Mouse (Mus musculus) left cerebral cortex, postnatal 10 days (tissue): ENCODE measurements around the gene Ada. TPM values are rescaled to one million over a fixed set of nuclear protein-coding genes. Genes with fewer than 3 reads are reported as not detected.

Experiments
- DNase-seq, 2 experiments: peaks; one replicate each; pipeline ENCODE4 v3.0.0; 2021 to 2022; ENCODE audit warnings: low spot score in 2 of 2, mixed read lengths in 1 of 2; ENCODE audit errors: extremely low spot score in 1 of 2
- intact Hi-C: fragments of 180-260 bp; cut with DNase I; formaldehyde crosslinking; loops from one replicate; pipeline ENCODE4 v1.15.1; 2025
- total RNA-seq, 2 experiments: library from RNA; stranded (reverse); gene quantifications; 2 replicates each; pipeline ENCODE4 v1.2.3; 2021

Ada gene
- total RNA-seq, 2 experiments from 2014 or later: 3.7 to 3.8 TPM

DNA sequence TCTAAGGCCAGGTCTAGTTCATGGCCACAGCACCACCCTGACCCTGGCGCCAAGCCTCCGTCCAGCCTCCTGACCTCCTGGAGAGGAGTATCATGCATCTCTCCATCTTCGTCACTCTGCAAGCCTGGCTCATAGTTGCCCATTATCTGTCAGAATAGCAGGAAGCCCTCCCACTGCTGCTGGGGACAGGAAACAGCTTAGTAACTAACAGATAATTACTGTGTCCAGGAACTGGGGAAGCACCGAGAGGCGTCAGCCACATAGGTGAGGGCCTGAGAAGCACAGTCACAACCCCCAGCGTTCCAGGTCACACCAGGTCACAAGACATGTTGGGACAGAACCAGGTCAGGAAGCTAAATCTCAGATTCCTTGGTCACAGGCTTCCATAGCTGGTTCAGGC lies 6.7 kb downstream of the Ada start:
- intact Hi-C loops: no loop called here
- DNase-seq: no peak

DNA sequence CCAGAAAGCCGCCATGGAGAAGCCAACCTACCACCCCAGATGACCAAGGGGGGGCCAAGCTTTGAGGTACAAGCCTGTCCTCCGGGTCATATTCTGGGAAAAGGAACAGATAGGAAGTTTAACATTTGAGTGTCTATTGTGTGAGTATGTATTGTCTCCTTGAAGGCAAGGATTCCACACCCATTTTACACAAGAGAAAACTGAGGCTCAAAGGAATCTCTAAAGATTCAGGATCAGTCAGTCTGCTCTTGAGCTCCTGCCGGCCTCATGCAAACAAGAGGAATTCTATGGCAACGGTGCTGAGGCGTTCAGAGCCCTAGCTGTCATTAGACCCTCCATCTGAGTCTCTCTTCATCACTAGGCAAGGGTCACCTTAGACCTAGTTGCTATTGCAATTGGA lies 7.4 kb downstream of the Ada start:
- no peak for DNase-seq
- intact Hi-C loops: no loop called here

DNA sequence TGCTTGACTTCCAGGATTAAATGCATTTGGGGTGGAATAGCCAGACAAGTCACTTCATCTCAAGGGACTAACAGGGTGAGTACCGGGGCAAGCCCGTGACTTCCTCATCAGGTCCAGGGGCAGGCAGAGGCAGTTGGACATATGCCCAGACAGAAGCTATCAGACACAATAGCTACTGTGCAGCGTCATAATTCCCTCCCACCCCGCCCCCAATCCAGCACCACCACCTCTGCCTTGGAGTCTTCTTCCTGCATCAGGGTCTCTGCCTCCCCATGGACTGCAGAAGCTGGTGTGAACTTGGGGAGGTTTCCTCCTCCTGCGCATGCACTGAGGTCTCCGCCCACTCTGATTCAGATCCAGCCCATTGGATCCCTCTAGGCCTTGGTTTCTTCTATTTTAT lies 14.1 kb downstream of the Ada start:
- intact Hi-C loops: no loop called here

DNA sequence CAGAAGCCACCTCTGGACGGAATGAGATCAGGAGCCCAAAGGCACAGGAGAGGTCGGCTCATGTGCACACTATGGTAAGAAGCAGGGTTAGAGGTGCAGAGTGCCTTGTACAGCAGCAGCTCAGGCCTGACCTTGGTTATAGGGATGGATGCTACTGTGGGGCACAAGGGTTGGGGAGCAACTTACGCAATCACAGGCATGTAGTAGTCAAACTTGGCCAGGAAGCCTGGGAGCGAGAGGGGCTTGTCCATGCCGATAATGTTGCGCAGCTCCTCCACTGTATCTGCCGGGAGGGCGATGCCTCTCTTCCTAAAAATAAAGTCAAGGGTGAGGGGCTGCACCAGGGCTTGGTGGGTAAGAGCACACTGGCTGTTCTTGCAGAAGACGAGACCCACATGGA lies 14.9 kb downstream of the Ada start:
- intact Hi-C loops: no loop called here
- DNase-seq: no peak

More for the DNA sequence above, 14.1 kb downstream of the Ada start:
- peak in 1 of 2 experiments; percentile 61 for DNase-seq

DNA sequence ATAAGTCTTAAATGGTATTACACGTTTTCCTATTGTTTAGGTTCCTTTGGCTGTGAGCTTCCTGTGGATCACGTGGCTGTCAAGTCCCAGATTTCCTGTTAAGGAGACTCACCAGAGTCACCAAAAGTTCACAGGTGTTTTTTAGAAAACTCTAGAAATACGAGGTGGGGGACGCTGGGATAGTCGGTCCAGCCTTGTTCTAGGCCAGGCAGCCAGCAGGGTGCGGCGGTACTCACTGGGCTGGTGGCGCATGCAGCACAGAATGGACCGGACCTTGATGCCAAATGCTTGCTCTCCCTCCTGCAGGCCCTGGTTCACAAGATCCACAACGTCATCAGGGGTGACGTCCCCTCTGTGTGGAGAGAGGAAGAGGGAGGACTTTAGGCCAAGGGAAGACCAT lies 18.0 kb downstream of the Ada start:
- intact Hi-C loops: no loop called here
- DNase-seq: no peak

DNA sequence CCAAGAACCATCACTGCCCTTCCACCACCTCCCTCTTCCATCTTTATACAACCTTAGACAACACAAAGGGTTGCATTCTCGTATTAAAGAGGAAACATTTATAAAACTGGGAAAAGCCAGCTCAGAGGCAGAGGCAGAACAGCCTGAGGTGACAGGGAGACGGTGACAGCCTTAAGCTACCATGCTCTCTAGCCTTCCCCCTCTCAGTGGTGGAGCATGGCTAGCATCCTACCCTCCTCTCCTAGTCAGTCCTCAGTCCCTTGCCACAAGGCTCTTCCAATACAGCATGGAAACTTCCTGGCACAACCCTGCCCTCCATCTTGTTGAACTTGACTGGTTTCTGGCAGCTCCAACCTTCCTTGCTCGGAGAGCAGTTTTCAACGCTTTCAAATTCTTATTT lies 21.7 kb downstream of the Ada start:
- DNase-seq: no peak
- intact Hi-C loops: no loop called here

DNA sequence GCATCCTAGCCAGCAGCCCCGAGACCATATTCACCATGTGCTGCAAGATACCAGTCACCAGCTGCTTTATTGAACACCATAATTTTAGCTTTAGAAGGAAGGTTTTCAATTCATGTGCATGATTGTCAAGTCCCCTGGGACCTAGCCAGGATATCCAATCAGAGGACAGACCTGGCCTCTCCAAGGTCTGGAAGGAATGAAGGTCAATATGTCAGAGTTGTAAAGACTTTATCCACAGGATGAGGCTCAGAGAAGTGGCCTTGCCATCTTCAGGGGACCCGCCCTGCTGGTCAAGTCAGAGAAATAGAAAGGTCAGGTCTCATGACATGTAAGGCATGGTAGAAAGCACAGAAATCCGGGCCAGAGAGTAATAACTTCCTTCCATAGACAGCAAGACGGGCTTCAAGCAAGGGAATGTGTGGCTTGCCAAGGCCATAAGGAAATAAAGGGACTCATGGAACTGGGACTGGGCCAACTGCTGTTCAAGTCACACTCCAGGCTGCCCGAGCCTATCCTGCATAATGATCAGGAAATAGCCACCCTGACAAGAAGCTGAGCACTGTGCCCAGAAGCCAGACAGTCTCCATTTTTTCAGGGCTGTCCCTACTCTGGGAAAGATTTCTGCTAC lies 23.2 kb downstream of the Ada start:
- DNase-seq: no peak
- intact Hi-C loops: no loop called here

DNA sequence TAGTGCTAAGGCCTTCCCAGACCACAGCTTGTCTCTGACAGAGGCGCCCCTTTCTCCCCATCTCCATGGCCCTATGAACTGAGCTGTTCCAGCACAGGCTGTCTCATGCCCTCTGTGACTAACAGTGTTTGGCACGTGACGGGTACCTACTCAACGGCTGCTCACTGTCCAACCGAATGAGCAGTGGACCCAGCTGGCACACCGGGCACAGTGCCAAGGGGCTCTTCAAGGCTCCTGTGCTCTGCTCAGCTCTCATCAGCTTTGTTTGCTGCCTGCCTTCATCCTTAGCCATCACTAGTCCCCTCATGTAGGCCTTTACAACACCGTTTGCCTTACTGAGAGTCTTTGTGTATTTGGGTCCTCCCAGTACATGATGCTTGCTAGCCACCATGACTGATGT lies 27.5 kb downstream of the Ada start:
- peak; percentile 64 to 78 for DNase-seq
- intact Hi-C loops: no loop called here

DNA sequence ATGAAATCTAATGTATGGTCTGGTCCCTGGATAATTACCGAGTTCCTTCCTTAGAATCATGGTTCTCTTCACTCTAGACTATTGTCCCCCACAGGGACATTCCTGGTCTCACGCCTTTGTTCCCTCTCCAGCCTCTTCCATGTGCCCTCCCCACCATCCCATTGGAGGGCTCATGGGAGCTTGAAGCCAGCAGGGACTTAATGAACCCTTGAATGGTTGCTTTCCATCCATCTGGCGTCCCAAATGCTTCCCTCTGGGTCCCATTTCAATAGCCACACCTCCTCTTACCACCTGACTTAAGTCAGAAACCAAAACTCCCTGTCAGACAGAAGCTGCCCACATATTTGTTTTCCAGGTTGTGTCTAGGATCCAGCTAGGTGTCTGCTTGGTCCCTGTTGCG lies 30.4 kb downstream of the Ada start:
- DNase-seq: no peak
- intact Hi-C loops: loop anchor here (5.0 to 10.0 kb wide), 3 partner anchors 57 to 185 kb away; partner anchors contain the start of gene Ttpal

DNA sequence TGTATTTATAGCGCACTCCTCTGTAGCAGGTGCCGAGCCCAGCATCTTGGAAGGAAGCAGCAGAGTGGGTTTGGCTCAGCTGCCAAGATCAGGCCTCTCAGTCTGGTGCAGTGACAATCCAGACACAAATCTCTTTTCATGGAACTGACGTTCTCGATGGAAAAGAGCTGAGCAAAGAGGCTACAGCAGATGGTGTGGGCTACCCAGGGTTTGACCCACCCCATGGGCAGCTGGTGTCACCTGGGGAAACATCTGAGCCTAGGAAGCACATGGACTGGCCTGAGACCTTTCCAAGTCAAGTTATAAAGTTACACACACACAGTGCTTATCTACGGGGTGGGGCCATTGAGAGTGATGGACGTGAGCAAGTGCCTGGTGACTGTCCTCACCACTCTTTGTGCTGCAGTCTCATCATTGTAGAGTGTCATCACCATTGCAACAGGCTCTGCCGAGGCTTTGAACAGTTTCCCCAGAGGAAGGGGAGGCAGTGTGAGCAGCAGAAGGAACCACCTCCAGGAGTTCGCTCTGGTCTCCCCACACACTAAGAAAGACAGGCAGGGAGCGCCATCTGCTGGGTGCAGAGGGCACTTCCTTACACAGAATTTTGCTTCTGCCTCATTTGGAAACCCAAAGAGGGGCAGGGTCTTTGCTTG lies 31.0 kb downstream of the Ada start:
- DNase-seq: peak; percentile 81 to 85
- intact Hi-C loops: loop anchor here (5.0 to 10.0 kb wide), 3 partner anchors 57 to 184 kb away; partner anchors contain the start of gene Ttpal

DNA sequence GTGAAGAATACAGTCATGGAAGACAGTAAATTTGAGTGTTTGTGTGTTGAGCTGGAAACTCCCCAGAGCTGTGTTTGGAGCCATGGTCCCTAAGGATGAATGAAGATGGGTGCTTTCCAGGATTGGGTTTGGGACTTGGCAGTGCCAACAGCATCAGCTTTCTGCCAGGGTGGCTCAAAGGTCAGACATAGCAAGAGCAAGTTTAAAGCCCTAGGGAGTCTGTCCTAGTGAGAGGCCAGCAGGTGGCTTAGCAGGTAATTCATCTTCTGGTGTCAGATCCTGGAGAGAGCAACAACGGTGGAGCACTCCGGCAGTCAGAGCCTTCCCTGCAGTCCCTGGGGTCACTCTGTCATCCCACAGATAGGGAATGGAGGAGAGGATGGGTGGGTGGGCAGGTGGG lies 31.5 kb downstream of the Ada start:
- intact Hi-C loops: loop anchor here (5.0 to 10.0 kb wide), 3 partner anchors 56 to 184 kb away; partner anchors contain the start of gene Ttpal
- no peak for DNase-seq

DNA sequence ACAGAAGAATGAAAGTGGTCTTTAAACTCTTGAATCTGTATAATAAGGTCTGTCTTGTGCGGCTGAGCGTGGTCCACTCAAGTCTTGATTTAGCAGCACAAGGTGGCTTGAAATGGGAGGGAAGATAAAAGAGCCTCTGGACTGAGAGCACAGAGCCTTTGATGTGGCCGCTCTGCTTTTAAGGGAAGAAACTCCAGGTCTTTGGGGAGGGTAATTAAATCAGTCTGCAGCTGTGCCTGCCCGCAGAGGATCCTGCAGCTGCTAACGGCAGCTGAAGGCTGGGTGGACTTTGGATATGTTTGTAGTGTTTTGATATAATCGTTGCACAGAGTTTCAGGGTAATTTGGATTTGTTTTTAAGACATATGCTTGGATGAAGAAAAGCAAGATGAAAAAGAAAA lies 33.2 kb downstream of the Ada start:
- intact Hi-C loops: loop anchor here (5.0 to 10.0 kb wide), 3 partner anchors 55 to 182 kb away; partner anchors contain the start of gene Ttpal
- DNase-seq: no peak

DNA sequence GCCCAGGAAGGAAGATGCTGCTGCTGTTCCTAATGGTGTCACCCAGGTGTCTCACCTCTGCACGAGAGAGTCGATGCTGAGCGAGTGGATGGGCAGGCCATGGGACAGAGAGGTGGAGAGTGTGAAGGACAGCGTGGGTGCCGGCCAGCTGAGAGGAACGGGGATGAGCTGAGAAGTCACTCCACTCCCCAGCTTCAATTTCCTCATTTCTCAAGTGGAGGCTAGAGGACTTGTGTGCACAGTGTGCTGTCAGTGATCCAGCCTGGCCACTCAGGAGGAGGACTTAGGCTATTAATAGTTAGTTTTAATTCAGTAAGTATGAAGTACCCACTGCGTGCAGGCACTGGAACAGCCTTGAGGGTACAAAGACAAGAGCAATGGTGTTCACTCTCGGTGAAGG lies 33.6 kb downstream of the Ada start:
- no peak for DNase-seq
- intact Hi-C loops: loop anchor here (5.0 to 10.0 kb wide), 3 partner anchors 54 to 182 kb away; partner anchors contain the start of gene Ttpal

DNA sequence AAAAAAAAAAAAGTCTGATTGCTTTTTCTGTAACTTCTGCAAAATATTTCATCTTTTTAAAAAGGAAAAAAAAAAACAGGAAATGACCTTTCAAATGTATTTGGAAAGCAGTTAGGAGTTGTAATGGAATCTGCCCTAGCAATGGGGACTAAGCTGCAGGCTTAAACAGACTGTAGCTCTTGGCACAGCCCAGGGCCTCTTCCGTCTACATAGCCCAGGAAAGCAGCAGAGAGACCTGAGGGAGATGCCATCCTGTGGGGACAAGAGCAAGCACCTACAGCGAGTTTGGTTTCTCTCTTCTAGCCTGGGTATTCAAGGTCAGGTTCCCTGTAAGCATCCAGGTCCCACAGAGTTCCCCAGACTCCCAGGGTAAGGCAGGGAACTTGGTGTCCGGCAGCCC lies 36.7 kb downstream of the Ada start:
- no peak for DNase-seq
- intact Hi-C loops: loop anchor here (2.0 to 10.0 kb wide), 2 partner anchors 73 to 179 kb away; no protein-coding TSS in a partner anchor

DNA sequence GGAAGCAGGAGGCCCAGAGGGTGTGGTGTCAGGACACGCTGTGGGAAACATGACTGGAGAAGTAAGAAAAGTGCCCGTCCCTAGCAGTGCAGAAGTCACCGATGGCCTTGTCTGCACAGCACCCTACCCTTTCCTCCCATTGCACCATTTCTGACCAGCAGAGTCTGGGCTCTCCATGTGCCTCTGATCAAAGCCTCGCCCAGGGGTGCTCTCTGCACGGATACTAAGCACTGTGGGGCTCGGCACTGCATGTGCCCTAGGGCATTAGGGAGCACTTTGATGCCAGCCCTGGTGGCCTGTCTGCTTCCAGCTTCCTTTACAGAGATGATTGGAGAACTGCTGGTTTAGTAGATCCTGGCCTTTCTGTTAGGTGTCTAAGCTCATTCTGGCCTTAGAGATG lies 37.2 kb downstream of the Ada start:
- DNase-seq: no peak
- intact Hi-C loops: loop anchor here (2.0 to 10.0 kb wide), 2 partner anchors 72 to 178 kb away; no protein-coding TSS in a partner anchor

DNA sequence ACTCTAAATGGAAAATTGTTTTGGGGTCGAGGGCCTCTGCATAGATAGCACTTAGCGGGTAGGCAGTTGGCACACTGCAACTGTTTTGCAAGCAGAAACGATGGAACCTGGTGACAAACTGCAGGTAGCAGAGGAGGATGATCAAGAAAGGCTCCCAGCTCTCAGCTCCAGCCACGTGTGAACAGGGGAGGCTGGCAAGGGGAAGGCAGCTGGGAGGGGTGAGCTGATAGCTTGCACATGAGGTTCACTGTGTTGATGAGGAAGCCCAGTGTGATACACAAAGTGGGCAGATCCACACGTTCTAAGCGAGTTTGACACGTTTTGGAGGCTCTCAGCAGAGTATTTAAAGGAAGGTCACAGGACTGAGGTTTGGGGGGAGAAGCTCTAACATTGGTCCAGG lies 37.6 kb downstream of the Ada start:
- intact Hi-C loops: loop anchor here (2.0 to 10.0 kb wide), 2 partner anchors 72 to 178 kb away; no protein-coding TSS in a partner anchor

DNA sequence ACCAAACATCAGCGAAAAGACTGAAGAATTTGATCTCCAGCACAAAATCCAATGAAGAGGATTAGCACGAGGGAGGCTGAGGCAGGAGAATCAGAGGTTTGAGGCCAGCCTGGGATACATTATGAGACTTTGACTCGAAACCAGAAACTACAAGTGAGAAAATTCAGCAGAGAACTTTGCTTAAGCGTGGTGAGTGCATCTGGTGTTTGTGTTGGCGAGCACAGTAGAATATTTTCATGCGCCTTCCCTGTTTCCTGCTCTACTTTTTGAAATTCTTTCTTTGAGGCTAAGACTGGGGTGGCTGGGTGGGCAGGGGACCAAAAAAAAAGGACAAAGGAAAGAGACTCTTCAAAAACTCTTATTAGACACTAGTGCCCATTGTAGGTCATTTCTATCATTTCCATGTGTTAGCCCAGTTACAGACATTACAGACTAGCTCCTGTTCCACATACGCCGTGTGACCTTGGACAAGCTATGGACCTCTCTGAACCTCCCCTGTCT lies 38.6 kb downstream of the Ada start:
- intact Hi-C loops: loop anchor here (10.0 kb wide), 1 partner anchor 177 kb away; no protein-coding TSS in a partner anchor
- DNase-seq: no peak

More for the DNA sequence above, 37.6 kb downstream of the Ada start:
- no peak for DNase-seq

DNA sequence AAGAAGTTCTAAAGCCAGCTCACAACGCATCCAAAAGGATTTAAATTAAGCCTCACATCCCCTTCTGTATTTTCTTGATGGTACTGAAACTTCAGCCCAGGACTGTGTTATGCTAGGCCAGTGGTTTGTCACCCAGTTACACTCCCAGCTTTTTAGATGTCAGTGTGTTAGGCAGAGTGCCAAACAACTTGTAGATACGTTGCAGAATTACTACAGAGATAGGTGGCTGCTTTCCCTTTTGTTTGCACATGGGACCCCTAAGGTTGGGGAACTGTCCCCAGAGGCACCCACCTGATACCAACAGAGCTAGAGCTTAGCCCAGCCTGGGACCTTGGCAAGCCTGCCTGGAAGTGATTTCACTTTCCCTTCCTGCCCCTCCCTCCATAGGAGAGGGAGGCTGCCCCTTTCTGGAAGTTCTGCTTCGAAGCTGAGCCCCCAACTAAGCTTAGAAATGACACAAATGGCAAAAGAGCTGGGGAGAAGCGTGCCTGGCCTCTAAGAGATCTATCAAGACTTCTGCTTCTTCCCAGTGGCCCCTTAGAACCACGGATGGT lies 39.4 kb downstream of the Ada start:
- no peak for DNase-seq
- intact Hi-C loops: loop anchor here (10.0 kb wide), 1 partner anchor 176 kb away; no protein-coding TSS in a partner anchor

DNA sequence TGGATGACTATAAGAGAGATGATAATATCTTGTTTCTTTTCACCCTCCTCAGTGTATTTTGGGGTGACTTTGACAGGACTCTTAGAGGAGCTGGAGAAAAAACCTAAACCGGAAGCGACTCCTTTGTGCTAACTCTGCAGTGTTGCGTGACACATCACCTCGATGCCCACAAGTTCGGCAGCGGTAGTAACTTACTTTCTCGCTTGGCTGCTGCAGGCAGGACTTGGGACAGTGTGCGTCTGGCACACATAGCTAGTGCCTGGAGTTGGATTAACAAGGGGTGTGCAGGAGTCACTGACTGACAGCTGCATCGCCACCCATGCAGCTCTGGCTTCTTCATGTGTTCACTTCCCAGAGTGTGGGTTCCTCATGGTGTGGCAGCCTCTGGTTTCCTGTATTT lies 40.0 kb downstream of the Ada start:
- no peak for DNase-seq
- intact Hi-C loops: loop anchor here (10.0 kb wide), 1 partner anchor 175 kb away; no protein-coding TSS in a partner anchor
